Comparison of ENCODE assay signal across 8 mouse cellular contexts in the genomic region with DNA sequence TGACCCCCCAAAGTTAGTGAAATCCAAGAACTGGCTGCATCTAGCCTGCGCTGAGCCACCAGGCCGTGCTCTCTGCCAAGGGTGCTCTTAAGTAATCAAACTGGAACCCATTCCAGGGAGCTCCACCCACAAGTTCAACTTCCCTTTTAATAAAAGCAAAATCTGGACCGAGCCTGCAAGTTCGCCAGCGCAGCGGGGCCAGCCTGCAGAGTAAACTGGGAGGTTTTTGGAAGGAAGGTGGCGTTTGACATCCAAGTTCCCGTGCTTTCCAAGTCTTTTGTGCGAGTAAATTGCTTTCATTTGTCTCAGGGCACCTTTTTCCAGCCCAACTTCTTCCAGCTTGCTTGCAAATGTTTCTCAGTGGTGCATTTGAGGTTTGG. TPM values are rescaled to one million over a fixed set of nuclear protein-coding genes. Genes with fewer than 3 reads are reported as not detected.
DNase-seq lines count a peak whose midpoint lies in the region; ATAC-seq and TF ChIP-seq lines count a peak whose summit lies in the region.
"Had no signal": no experiment of that assay in that cellular context is flagged by ENCODE, and none has a peak within 500 bp of the region (broad histone marks: within the 10 kb centered on the region; RNA-seq: fewer than 3 reads in every experiment).

No protein-coding gene starts in this region.

- ATAC-seq in forebrain, postnatal 0 days = no peak; the same call in 1 of the 2 replicates
- ATAC-seq in stomach, embryonic 16.5 days (ENCODE audit: insufficient read depth, low FRiP score) = peak; percentile 60; the same call in 1 of the 2 replicates
- no peak for ATAC-seq in midbrain, embryonic 16.5 days

- H3K9ac ChIP-seq in forebrain, postnatal 0 days = no peak overlapping the region
- H3K9ac ChIP-seq in stomach, embryonic 16.5 days (ENCODE audit: low read length) = no peak overlapping the region
- H3K9ac ChIP-seq in midbrain, embryonic 16.5 days (ENCODE audit: low read depth, low read length) = no peak overlapping the region

- no peak overlapping the region for H3K27ac ChIP-seq in forebrain, postnatal 0 days (ENCODE audit: low read depth, low read length)
- H3K27ac ChIP-seq in stomach, embryonic 16.5 days (ENCODE audit: low read length) = no peak overlapping the region
- H3K27ac ChIP-seq in midbrain, embryonic 16.5 days (ENCODE audit: low read length) = no peak overlapping the region
- H3K27ac ChIP-seq: left cerebral cortex, adult 2 months had no signal

- intact Hi-C loops in left cerebral cortex, postnatal 36 days (cut with DNase I) = no loop called here

- no peaks in the 10 kb centered on the region for H3K9me3 ChIP-seq in forebrain, postnatal 0 days (ENCODE audit: low read length)
- no peaks in the 10 kb centered on the region for H3K9me3 ChIP-seq in stomach, embryonic 16.5 days (replicated peaks; ENCODE audit: control insufficient read depth, low read length)
- H3K9me3 ChIP-seq in midbrain, embryonic 16.5 days (replicated peaks; ENCODE audit: control insufficient read depth, low read length, poor library complexity, severe bottlenecking) = no peaks in the 10 kb centered on the region

- no peaks in the 10 kb centered on the region for H3K4me1 ChIP-seq in forebrain, postnatal 0 days (ENCODE audit: insufficient read depth)
- H3K4me1 ChIP-seq in stomach, embryonic 16.5 days (ENCODE audit: control insufficient read depth, insufficient read depth, low read length) = peaks cover 11% of the 10 kb centered on the region; the same call in 1 of the 2 replicates
- no peaks in the 10 kb centered on the region for H3K4me1 ChIP-seq in midbrain, embryonic 16.5 days (ENCODE audit: control insufficient read depth, insufficient read depth, low read length)

- H3K4me2 ChIP-seq in forebrain, postnatal 0 days (ENCODE audit: low read depth) = no peak overlapping the region
- peak overlapping the region; percentile 29 for H3K4me2 ChIP-seq in stomach, embryonic 16.5 days (ENCODE audit: low read depth, low read length)
- H3K4me2 ChIP-seq in midbrain, embryonic 16.5 days (ENCODE audit: low read length) = no peak overlapping the region

- no peaks in the 10 kb centered on the region for H3K36me3 ChIP-seq in forebrain, postnatal 0 days (ENCODE audit: insufficient read depth)
- H3K36me3 ChIP-seq in stomach, embryonic 16.5 days (ENCODE audit: control insufficient read depth, insufficient read depth, low read length) = no peaks in the 10 kb centered on the region
- H3K36me3 ChIP-seq in midbrain, embryonic 16.5 days (ENCODE audit: control insufficient read depth, insufficient read depth, low read length) = no peaks in the 10 kb centered on the region

- DNase-seq in right cerebral cortex, adult 2 months (ENCODE audit: low spot score in 2 of 2) = peak; percentile 29 to 30
- DNase-seq in right cerebral cortex, postnatal 14 days = no peak
- DNase-seq in forebrain, postnatal 0 days = peak; percentile 62
- peak; percentile 7 for DNase-seq in kidney, adult 11 months
- peak; percentile 38 to 50 for DNase-seq in left cerebral cortex, postnatal 36 days (ENCODE audit: low spot score in 2 of 2)

- no peak overlapping the region for H3K4me3 ChIP-seq in forebrain, postnatal 0 days (ENCODE audit: low read depth, low read length)
- no peak overlapping the region for H3K4me3 ChIP-seq in stomach, embryonic 16.5 days (replicated peaks; ENCODE audit: low read length)
- no peak overlapping the region for H3K4me3 ChIP-seq in midbrain, embryonic 16.5 days (ENCODE audit: low read depth, low read length)
- H3K4me3 ChIP-seq: left cerebral cortex, adult 2 months had no signal

- H3K27me3 ChIP-seq in forebrain, postnatal 0 days (ENCODE audit: insufficient read depth, low read length) = no peaks in the 10 kb centered on the region
- no peaks in the 10 kb centered on the region for H3K27me3 ChIP-seq in stomach, embryonic 16.5 days (ENCODE audit: control insufficient read depth, insufficient read depth, low read length)
- no peaks in the 10 kb centered on the region for H3K27me3 ChIP-seq in midbrain, embryonic 16.5 days (ENCODE audit: control insufficient read depth, insufficient read depth, low read depth, low read length)

- TF ChIP-seq CTCF in forebrain, postnatal 0 days (IDR thresholded peaks at IDR 0.05; ENCODE audit: low read depth) = no peak

- 47% methylated on average over 9 of the region's 9 CpGs for WGBS in forebrain, postnatal 0 days
- WGBS in stomach, embryonic 16.5 days = 40% methylated on average over 9 of the region's 9 CpGs
- WGBS in midbrain, embryonic 16.5 days = 74% methylated on average over 9 of the region's 9 CpGs

RNA-seq across cellular contexts. Expression of a gene that starts 27.5 kb away (rescaled TPM):
- total RNA-seq in forebrain, postnatal 0 days (2014; rRNA removed) = 1.3 and 2.9 TPM in 2 replicates
- 1.1 and 1.8 TPM in 2 replicates for polyA plus RNA-seq in forebrain, postnatal 0 days (2015; fragmentation: Nextera tagmentation; extraction: Ambion mirVana)
- total RNA-seq in left cerebral cortex, postnatal 36 days (2021) = 1 to 10 TPM in 1 of 2 experiments, under 1 TPM in 1; 0.96 to 1.3 TPM
- 1.3 and 1.4 TPM in 2 replicates for polyA plus RNA-seq in stomach, embryonic 16.5 days (2015; fragmentation: Nextera tagmentation; extraction: Ambion mirVana)
- polyA plus RNA-seq in midbrain, embryonic 16.5 days (2015; fragmentation: Nextera tagmentation; extraction: Ambion mirVana) = 1.2 and 1.3 TPM in 2 replicates
